Mouse (Mus musculus) embryonic stem cell, embryonic (primary cell): ENCODE results near the gene Rpl19.

ENCODE experiments used
- CTCF ChIA-PET, 4 experiments: fragments of 300-600 bp in 2 of 4; fragments of 350-600 bp in 2 of 4; sonication (Branson Sonifier 250); formaldehyde crosslinking; loops; one replicate each; lab custom pipeline; 2022; ENCODE audit warnings: inconsistent platforms in 2 of 4; lab: Charles Lee
- POLR2A ChIA-PET, 4 experiments: fragments of 300-600 bp in 2 of 4; fragments of 350-600 bp in 2 of 4; sonication (Branson Sonifier 250); formaldehyde crosslinking; loops; one replicate each; lab custom pipeline; 2022; ENCODE audit warnings: antibody characterized with exemption in 4 of 4, inconsistent platforms in 1 of 4; lab: Charles Lee

The Rpl19 gene

GRCm38 (mm10) chr11:98008087-98008486 lies 18.4 kb upstream of the Rpl19 start:
- CTCF ChIA-PET, result interaction anchor here (0.9 to 2.1 kb wide), 5 partner anchors 11 to 108 kb away, joined by 3 to 5 read pairs (median 3); no protein-coding TSS in a partner anchor
- POLR2A ChIA-PET, result interaction anchor here in 2 of 4 experiments (1.0 to 7.0 kb wide), 8 partner anchors 11 to 194 kb away, joined by 3 to 31 read pairs (median 6); partner anchors contain the start of gene Rpl19 (in 1 of the 2)

- CTCF ChIA-PET, result interaction anchor here in 3 of 4 experiments (1.0 to 3.2 kb wide), 14 partner anchors 8 to 522 kb away, joined by 3 to 36 read pairs (median 3); partner anchors contain the start of genes Arl5c (in 1 of the 3) and Stac2 (in 1 of the 3)
These were observed 14.8 kb upstream of the Rpl19 start for GRCm38 (mm10) chr11:98011716-98012115.

GRCm38 (mm10) chr11:98012831-98013230 lies 13.7 kb upstream of the Rpl19 start:
- POLR2A ChIA-PET, result interaction anchor here (0.6 to 5.5 kb wide), 36 partner anchors 8 to 315 kb away, joined by 3 to 56 read pairs (median 4); partner anchors contain the start of genes Rpl19 (in 4 of the 4), Cacnb1 (in 2 of the 4), Fbxo47 (in 2 of the 4) and Arl5c (in 1 of the 4)
- CTCF ChIA-PET, result interaction anchor here (0.6 to 3.2 kb wide), 21 partner anchors 8 to 457 kb away, joined by 3 to 36 read pairs (median 4); partner anchors contain the start of gene Arl5c (in 1 of the 4)

More at GRCm38 (mm10) chr11:98011716-98012115, 14.8 kb upstream of the Rpl19 start:
- POLR2A ChIA-PET, result interaction anchor here in 3 of 4 experiments (0.5 to 5.5 kb wide), 31 partner anchors 8 to 710 kb away, joined by 3 to 56 read pairs (median 4); partner anchors contain the start of genes Rpl19 (in 3 of the 3), Cacnb1 (in 2 of the 3), Arl5c (in 1 of the 3) and Fbxo47 (in 1 of the 3)

GRCm38 (mm10) chr11:98016177-98016576 lies 10.3 kb upstream of the Rpl19 start:
- POLR2A ChIA-PET, result interaction anchor here in 3 of 4 experiments (0.6 to 9.9 kb wide), 4 partner anchors 11 to 217 kb away, joined by 3 to 77 read pairs (median 30); partner anchors contain the start of genes Rpl19 (in 2 of the 3) and Lasp1 (in 1 of the 3)
- CTCF ChIA-PET, result interaction anchor here in 2 of 4 experiments (0.6 to 2.4 kb wide), 3 partner anchors 13 to 664 kb away, joined by 3 to 11 read pairs (median 4); no protein-coding TSS in a partner anchor

GRCm38 (mm10) chr11:98016824-98017223 lies 9.7 kb upstream of the Rpl19 start:
- ChIA-PET POLR2A (interaction anchor here in 3 of 4 experiments (0.6 to 9.9 kb wide), 3 partner anchors 12 to 218 kb away, joined by 3 to 77 read pairs (median 3); partner anchors contain the start of genes Lasp1 (in 1 of the 3) and Rpl19 (in 1 of the 3)), CTCF (interaction anchor here in 2 of 4 experiments (0.6 to 2.4 kb wide), 2 partner anchors 14 to 664 kb away, joined by 4 to 11 read pairs; no protein-coding TSS in a partner anchor)

- ChIA-PET CTCF (interaction anchor here (0.5 to 4.7 kb wide), 17 partner anchors 9 to 178 kb away, joined by 3 to 34 read pairs (median 4); partner anchors contain the start of gene B230217C12Rik (in 1 of the 4)), POLR2A (interaction anchor here (0.6 to 9.9 kb wide), 23 partner anchors 8 to 611 kb away, joined by 3 to 77 read pairs (median 3); partner anchors contain the start of genes Rpl19 (in 3 of the 4), Cdk12 (in 1 of the 4) and Stac2 (in 1 of the 4))
These were observed 8.3 kb upstream of the Rpl19 start for GRCm38 (mm10) chr11:98018222-98018621.

GRCm38 (mm10) chr11:98018858-98019641 lies 7.5 kb upstream of the Rpl19 start:
- POLR2A ChIA-PET, result interaction anchor here (0.6 to 9.9 kb wide), 49 partner anchors 8 to 612 kb away, joined by 3 to 77 read pairs (median 4); partner anchors contain the start of genes Rpl19 (in 3 of the 4), Cdk12 (in 1 of the 4), Lasp1 (in 1 of the 4) and Stac2 (in 1 of the 4)
- CTCF ChIA-PET, result interaction anchor here (0.5 to 4.7 kb wide), 37 partner anchors 8 to 946 kb away, joined by 3 to 40 read pairs (median 4); partner anchors contain the start of genes B230217C12Rik (in 1 of the 4), Cwc25 (in 1 of the 4), Fbxo47 (in 1 of the 4) and Plxdc1 (in 1 of the 4)

GRCm38 (mm10) chr11:98019883-98020610 lies 6.5 kb upstream of the Rpl19 start:
- POLR2A ChIA-PET, result interaction anchor here (0.6 to 9.9 kb wide), 41 partner anchors 8 to 280 kb away, joined by 3 to 77 read pairs (median 4); partner anchors contain the start of genes Rpl19 (in 2 of the 4), Lasp1 (in 1 of the 4) and Stac2 (in 1 of the 4)
- CTCF ChIA-PET, result interaction anchor here in 3 of 4 experiments (0.6 to 4.7 kb wide), 26 partner anchors 8 to 323 kb away, joined by 3 to 40 read pairs (median 4); partner anchors contain the start of genes Fbxo47 (in 1 of the 3) and Plxdc1 (in 1 of the 3)

GRCm38 (mm10) chr11:98020710-98021109 lies 5.8 kb upstream of the Rpl19 start:
- ChIA-PET POLR2A (interaction anchor here (0.6 to 9.9 kb wide), 27 partner anchors 7 to 280 kb away, joined by 3 to 77 read pairs (median 4); partner anchors contain the start of genes Rpl19 (in 2 of the 4), Rpl23 (in 1 of the 4) and Stac2 (in 1 of the 4)), CTCF (interaction anchor here in 3 of 4 experiments (0.5 to 4.7 kb wide), 7 partner anchors 8 to 243 kb away, joined by 3 to 40 read pairs (median 4); no protein-coding TSS in a partner anchor)

- ChIA-PET CTCF (interaction anchor here in 3 of 4 experiments (0.5 to 4.7 kb wide), 7 partner anchors 9 to 244 kb away, joined by 3 to 40 read pairs (median 4); no protein-coding TSS in a partner anchor), POLR2A (interaction anchor here (0.6 to 9.9 kb wide), 29 partner anchors 7 to 281 kb away, joined by 3 to 77 read pairs (median 4); partner anchors contain the start of genes Rpl19 (in 2 of the 4), Cwc25 (in 1 of the 4), Rpl23 (in 1 of the 4) and Stac2 (in 1 of the 4))
These were observed 5.4 kb upstream of the Rpl19 start for GRCm38 (mm10) chr11:98021118-98021517.

GRCm38 (mm10) chr11:98021565-98022252 lies 4.8 kb upstream of the Rpl19 start:
- ChIA-PET CTCF (interaction anchor here in 2 of 4 experiments (1.3 to 4.7 kb wide), 4 partner anchors 9 to 22 kb away, joined by 3 to 40 read pairs (median 20); no protein-coding TSS in a partner anchor), POLR2A (interaction anchor here in 3 of 4 experiments (0.6 to 9.9 kb wide), 23 partner anchors 7 to 281 kb away, joined by 3 to 77 read pairs (median 4); partner anchors contain the start of genes Cwc25 (in 1 of the 3), Fbxo47 (in 1 of the 3), Rpl19 (in 1 of the 3) and Stac2 (in 1 of the 3))

GRCm38 (mm10) chr11:98022253-98022554 lies 4.3 kb upstream of the Rpl19 start:
- ChIA-PET CTCF (interaction anchor here in 2 of 4 experiments (1.0 to 4.7 kb wide), 2 partner anchors 20 to 123 kb away, joined by 3 to 34 read pairs; no protein-coding TSS in a partner anchor), POLR2A (interaction anchor here in 2 of 4 experiments (0.6 to 9.9 kb wide), 29 partner anchors 6 to 843 kb away, joined by 3 to 77 read pairs (median 4); partner anchors contain the start of genes Cdk12 (in 1 of the 2), Cwc25 (in 1 of the 2), Fbxo47 (in 1 of the 2) and Plxdc1 (in 1 of the 2))

GRCm38 (mm10) chr11:98022555-98023371 lies 3.7 kb upstream of the Rpl19 start, which contains the start of gene Cacnb1:
Gene Cacnb1 (minus strand): TSS chr11:98023034.
- CTCF ChIA-PET, result interaction anchor here in 3 of 4 experiments (0.5 to 1.3 kb wide), 9 partner anchors 9 to 455 kb away, joined by 3 to 6 read pairs (median 3); no protein-coding TSS in a partner anchor
- POLR2A ChIA-PET, result interaction anchor here in 3 of 4 experiments (0.6 to 9.9 kb wide), 51 partner anchors 6 to 842 kb away, joined by 3 to 77 read pairs (median 4); partner anchors contain the start of genes Cdk12 (in 2 of the 3), Fbxo47 (in 2 of the 3), Stac2 (in 2 of the 3) and Cwc25 (in 1 of the 3)

- CTCF ChIA-PET, result interaction anchor here in 1 of 4 experiments (0.7 kb wide), 1 partner anchor 1069 kb away, joined by 3 read pairs; no protein-coding TSS in a partner anchor
- POLR2A ChIA-PET, result interaction anchor here in 3 of 4 experiments (0.6 to 9.9 kb wide), 12 partner anchors 6 to 178 kb away, joined by 3 to 138 read pairs (median 6); partner anchors contain the start of genes Cacnb1 (in 1 of the 3), Cdk12 (in 1 of the 3), Fbxo47 (in 1 of the 3) and Plxdc1 (in 1 of the 3)
These were observed 2.0 kb upstream of the Rpl19 start for GRCm38 (mm10) chr11:98024516-98024915.
